Mouse (Mus musculus) bone marrow macrophage, adult 2 months (primary cell): ENCODE measurements around the gene Mtch2. TPM values are rescaled to one million over a fixed set of nuclear protein-coding genes. Genes with fewer than 3 reads are reported as not detected.

Source experiments
- H3K27ac ChIP-seq: 2 replicates; pipeline ENCODE4 v1.5.1; 2012; ENCODE audit warnings: low read depth, low read length; ENCODE audit not compliant: insufficient read depth
- H3K4me1 ChIP-seq: 2 replicates; pipeline ENCODE4 v1.6.1; 2012; ENCODE audit warnings: low read length; ENCODE audit not compliant: control insufficient read depth, insufficient read depth
- H3K4me3 ChIP-seq: 2 replicates; pipeline ENCODE4 v1.5.1; 2012; ENCODE audit warnings: mild to moderate bottlenecking, low read length, moderate library complexity; ENCODE audit not compliant: insufficient read depth
- CTCF ChIP-seq: IDR thresholded peaks from 2 replicates; pipeline ENCODE4 v1.5.1; 2012; ENCODE audit warnings: low read depth, mild to moderate bottlenecking, low read length, moderate library complexity
- POLR2A ChIP-seq: IDR thresholded peaks from 2 replicates; pipeline ENCODE4 v1.6.1; 2012; ENCODE audit warnings: mild to moderate bottlenecking, low read depth, low read length, borderline replicate concordance
- polyA plus RNA-seq: library from polyadenylated mRNA; stranded (reverse); fragments of >200 nt; gene quantifications from 2 replicates; pipeline ENCODE4 v1.2.4, GENCODE M21; 2012; ENCODE audit not compliant: missing spikeins, insufficient read depth, insufficient read length

Mtch2 gene
- polyA plus RNA-seq, 1 experiment = 106 TPM

- TF ChIP-seq CTCF (no peak), POLR2A (no peak)
- H3K27ac ChIP-seq = peak within 1 kb of the TSS; percentile 78
- peak within 1 kb of the TSS; percentile 81 for H3K4me3 ChIP-seq
- H3K4me1 ChIP-seq = peaks cover 12% of the 10 kb centered on the region; the same call in 1 of the 2 replicates
Observed at GRCm38 (mm10) chr2:90904076-90904855, 57.3 kb downstream of the Mtch2 start, which contains the start of the genes Kbtbd4 and Ndufs3. Kbtbd4 (plus strand) TSS chr2:90904740. Ndufs3 (minus strand) TSS chr2:90904827.

GRCm38 (mm10) chr2:90904856-90905224, 57.9 kb downstream of the Mtch2 start:
- H3K4me1 ChIP-seq = peaks cover 12% of the 10 kb centered on the region; the same call in 1 of the 2 replicates

GRCm38 (mm10) chr2:90906721-90907120, 59.8 kb downstream of the Mtch2 start:
- no peak overlapping the region for H3K4me3 ChIP-seq
- peaks cover 19% of the 10 kb centered on the region for H3K4me1 ChIP-seq
- TF ChIP-seq CTCF (no peak), POLR2A (no peak)
- no peak overlapping the region for H3K27ac ChIP-seq

More at GRCm38 (mm10) chr2:90904856-90905224, 57.9 kb downstream of the Mtch2 start:
- H3K27ac ChIP-seq = peak overlapping the region; percentile 49
- peak overlapping the region; percentile 81 for H3K4me3 ChIP-seq
- no peak for TF ChIP-seq CTCF
- no peak for TF ChIP-seq POLR2A

- TF ChIP-seq CTCF (no peak), POLR2A (no peak)
- H3K4me1 ChIP-seq = peaks cover 14% of the 10 kb centered on the region
- H3K4me3 ChIP-seq = no peak overlapping the region
- H3K27ac ChIP-seq = no peak overlapping the region
Observed at GRCm38 (mm10) chr2:90910861-90911260, 63.9 kb downstream of the Mtch2 start.

- TF ChIP-seq POLR2A = no peak
- no peak for TF ChIP-seq CTCF
- no peak overlapping the region for H3K27ac ChIP-seq
- no peak overlapping the region for H3K4me3 ChIP-seq
- H3K4me1 ChIP-seq = peaks cover 20% of the 10 kb centered on the region
Observed at GRCm38 (mm10) chr2:90911668-90912067, 64.7 kb downstream of the Mtch2 start.

GRCm38 (mm10) chr2:90913671-90914070, 66.7 kb downstream of the Mtch2 start:
- H3K27ac ChIP-seq = no peak overlapping the region
- H3K4me3 ChIP-seq = no peak overlapping the region
- peaks cover 23% of the 10 kb centered on the region for H3K4me1 ChIP-seq
- TF ChIP-seq CTCF (no peak), POLR2A (no peak)

- no peak for TF ChIP-seq CTCF
- TF ChIP-seq POLR2A = no peak
- Histone ChIP-seq H3K4me1 (peaks cover 24% of the 10 kb centered on the region), H3K27ac (no peak overlapping the region), H3K4me3 (no peak overlapping the region)
Observed at GRCm38 (mm10) chr2:90915516-90915915, 68.6 kb downstream of the Mtch2 start.

Other genes with a start within 250 kb of the Mtch2 start
- gene Nup160, start 169.9 kb upstream of the Mtch2 start, polyA plus RNA-seq = 18.4 and 21.9 TPM in 2 replicates
- gene Fnbp4, start 101.8 kb upstream of the Mtch2 start, polyA plus RNA-seq = 112 and 132 TPM in 2 replicates
- not detected in 2 replicates for gene Agbl2, start 64.4 kb upstream of the Mtch2 start, polyA plus RNA-seq
- not detected in 2 replicates for gene C1qtnf4, start 38.7 kb downstream of the Mtch2 start, polyA plus RNA-seq
- gene Kbtbd4, start 57.6 kb downstream of the Mtch2 start, polyA plus RNA-seq = 16.7 and 24.8 TPM in 2 replicates
- gene Ndufs3, start 57.7 kb downstream of the Mtch2 start, polyA plus RNA-seq = 84.0 and 102 TPM in 2 replicates
- gene Celf1, start 93.2 kb downstream of the Mtch2 start, polyA plus RNA-seq = 48.6 and 59.9 TPM in 2 replicates
- gene Rapsn, start 188.5 kb downstream of the Mtch2 start, polyA plus RNA-seq = 9.3 and 10.3 TPM in 2 replicates
- gene Psmc3, start 206.9 kb downstream of the Mtch2 start, polyA plus RNA-seq = 103 and 124 TPM in 2 replicates
- 47.0 and 55.1 TPM in 2 replicates for gene Slc39a13, start 223.3 kb downstream of the Mtch2 start, polyA plus RNA-seq
- 464 and 487 TPM in 2 replicates for gene Spi1, start 235.2 kb downstream of the Mtch2 start, polyA plus RNA-seq